ENCODE assay signal across 1 mouse cellular context in the genomic region with DNA sequence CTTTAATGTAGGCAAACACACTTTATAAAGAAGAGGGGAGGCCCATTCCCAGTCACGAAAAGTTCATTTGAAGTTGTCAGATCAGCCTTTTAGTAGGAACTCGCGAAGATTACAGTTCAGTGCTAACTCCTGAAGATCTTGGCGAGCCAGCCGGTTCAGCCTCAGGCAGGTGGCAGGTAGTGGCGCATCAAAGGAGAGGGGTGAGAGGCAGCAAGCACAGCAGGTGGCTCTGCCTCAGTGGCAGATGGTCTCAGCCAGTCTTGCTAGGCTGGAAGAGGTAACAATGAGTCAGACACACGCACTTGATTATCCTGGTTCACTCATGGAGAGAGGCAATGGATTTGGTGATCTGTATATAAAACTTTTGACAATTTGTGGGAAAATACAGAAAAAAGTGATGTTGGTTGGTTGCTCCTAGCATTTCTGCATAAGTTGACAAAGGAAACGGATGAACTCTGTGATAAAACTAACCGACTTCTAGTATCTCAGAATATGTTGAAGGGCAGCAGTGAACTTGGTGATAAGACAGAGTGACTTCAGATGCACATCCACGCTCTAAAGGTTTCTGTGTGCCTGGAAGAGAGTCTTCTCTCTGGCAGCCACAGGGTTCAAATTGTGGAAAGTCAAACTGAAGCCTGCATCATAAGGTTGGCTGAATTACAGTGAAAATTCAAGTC.
A peak's percentile ranks its signal among the peaks of the same experiment; 100 is the strongest.
TF ChIP-seq lines count a peak whose summit lies in the region.

No protein-coding gene starts in this region.

TF ChIP-seq in MEL, 35 proteins besides CTCF, POLR2A, EP300 and RAD21:
- TF ChIP-seq GATA1 (IDR thresholded peaks at IDR 0.05; ENCODE audit: low read depth, low read length) (peak; percentile 96), POLR2AphosphoS5 (IDR thresholded peaks at IDR 0.05; ENCODE audit: borderline replicate concordance, low read depth, low read length) (no peak), MAX (IDR thresholded peaks at IDR 0.05; ENCODE audit: low read length) (peak; percentile 9; the same call in 1 of the 2 replicates), MAZ (IDR thresholded peaks at IDR 0.05; ENCODE audit: low read depth, low read length) (0 out of 2 replicates have a peak, but pooled peaks have one; percentile 11), ZKSCAN1 (IDR thresholded peaks at IDR 0.05; ENCODE audit: low read depth, low read length) (no peak), RCOR1 (IDR thresholded peaks at IDR 0.05; ENCODE audit: low read depth, low read length) (peak; percentile 65), MYC (IDR thresholded peaks at IDR 0.05; ENCODE audit: low read depth, low read length) (no peak), ETS1 (IDR thresholded peaks at IDR 0.05; ENCODE audit: low read depth, low read length) (peak; percentile 87), GABPA (IDR thresholded peaks at IDR 0.05; ENCODE audit: low read depth, low read length) (no peak), TAL1 (IDR thresholded peaks at IDR 0.05; ENCODE audit: low read length) (peak; percentile 29), SIN3A (IDR thresholded peaks at IDR 0.05; ENCODE audit: low read length) (peak; percentile 88), TCF12 (IDR thresholded peaks at IDR 0.05; ENCODE audit: low read depth, low read length) (peak; percentile 92), TBP (IDR thresholded peaks at IDR 0.05; ENCODE audit: low read depth, low read length) (0 out of 2 replicates have a peak, but pooled peaks have one; percentile 33), MYB (IDR thresholded peaks at IDR 0.05; ENCODE audit: low read depth, low read length) (peak; percentile 93), ZNF384 (IDR thresholded peaks at IDR 0.05; ENCODE audit: low read depth, low read length) (peak; percentile 63; the same call in 1 of the 2 replicates)
TF ChIP-seq in MEL: peak in this region for 11.
